Mouse (Mus musculus): Measurements from ENCODE around the gene Tbc1d2. TPM values are rescaled to one million over a fixed set of nuclear protein-coding genes. Genes with fewer than 3 reads are reported as not detected.
"Not testable (repeated sequence)": the region's sequence is repeated elsewhere in the genome, so short reads cannot be mapped to it uniquely, and the experiment has no call there.

Tbc1d2 gene
- total and polyA plus RNA-seq, 2 experiments: 0.55 to 0.94 TPM

DNA sequence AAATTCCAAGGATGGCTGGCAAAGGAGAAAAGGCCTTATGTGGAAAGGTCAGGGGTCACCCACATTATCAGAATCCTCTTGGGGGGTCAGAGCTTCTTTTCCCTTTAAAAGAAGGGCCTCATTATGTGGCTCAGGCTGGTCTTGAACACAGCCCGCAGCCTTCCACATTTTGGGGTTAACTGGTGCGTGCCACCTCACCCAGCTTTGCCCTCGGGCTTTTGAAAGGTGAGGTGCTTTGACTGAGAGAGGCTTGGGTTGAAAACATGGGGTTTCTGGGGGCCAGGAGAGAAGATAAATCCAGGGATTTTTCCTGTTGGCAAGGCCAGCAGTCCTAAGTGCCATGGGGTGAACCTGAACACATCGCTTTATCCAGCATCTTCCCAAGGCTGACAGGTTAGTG is 63.5 kb downstream of the Tbc1d2 start:
- H3K27ac ChIP-seq (replicated peaks; ENCODE audit: insufficient read depth, low read depth, low read length): no peak overlapping the region
- no peak for TF ChIP-seq CTCF (IDR thresholded peaks at IDR 0.05; ENCODE audit: low read depth, low read length)
- TF ChIP-seq POLR2A (IDR thresholded peaks at IDR 0.05; ENCODE audit: extremely low read depth, insufficient read depth, low read length): no peak
- H3K36me3 ChIP-seq (ENCODE audit: control insufficient read depth, insufficient read depth, low read length): no peaks in the 10 kb centered on the region
- H3K79me2 ChIP-seq (ENCODE audit: control insufficient read depth, insufficient read depth, low read length): no peaks in the 10 kb centered on the region
- no peak overlapping the region for H3K4me3 ChIP-seq (ENCODE audit: insufficient read depth, low read depth, low read length)
- WGBS: 84% methylated on average over 4 of the region's 4 CpGs
- DNase-seq (ENCODE audit: extremely low read depth, low read depth, low spot score): no peak
- no peak overlapping the region for H3K9ac ChIP-seq (ENCODE audit: low read depth, low read length)
- no peaks in the 10 kb centered on the region for H3K27me3 ChIP-seq (ENCODE audit: control insufficient read depth, insufficient read depth, low read length)
- no peaks in the 10 kb centered on the region for H3K4me1 ChIP-seq (ENCODE audit: control insufficient read depth, insufficient read depth, low read length)

DNA sequence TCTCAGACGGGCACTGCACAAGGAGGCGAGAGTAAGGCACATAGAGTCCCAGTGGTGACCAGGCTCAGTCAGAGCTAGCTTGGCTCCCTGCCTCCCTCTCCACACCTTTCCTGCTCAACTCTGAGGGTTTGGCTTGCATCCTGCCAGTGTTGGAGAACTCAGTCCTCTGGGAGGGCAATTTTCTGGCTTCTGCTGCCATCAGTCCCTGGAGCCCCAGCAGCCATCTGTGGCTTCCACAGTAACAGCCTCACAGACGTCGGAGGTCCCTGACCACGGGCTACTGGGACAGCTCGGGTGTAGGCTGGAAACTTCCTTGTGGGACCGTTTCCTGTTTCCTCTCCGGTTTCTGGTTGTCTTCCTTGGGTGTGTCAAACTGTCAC is 64.2 kb downstream of the Tbc1d2 start:
- H3K4me3 ChIP-seq (ENCODE audit: insufficient read depth, low read depth, low read length): no peak overlapping the region
- no peak for TF ChIP-seq CTCF (IDR thresholded peaks at IDR 0.05; ENCODE audit: low read depth, low read length)
- TF ChIP-seq POLR2A (IDR thresholded peaks at IDR 0.05; ENCODE audit: extremely low read depth, insufficient read depth, low read length): no peak
- no peak overlapping the region for H3K27ac ChIP-seq (replicated peaks; ENCODE audit: insufficient read depth, low read depth, low read length)
- DNase-seq (ENCODE audit: extremely low read depth, low read depth, low spot score): no peak
- H3K36me3 ChIP-seq (ENCODE audit: control insufficient read depth, insufficient read depth, low read length): no peaks in the 10 kb centered on the region
- H3K9ac ChIP-seq (ENCODE audit: low read depth, low read length): no peak overlapping the region
- no peaks in the 10 kb centered on the region for H3K4me1 ChIP-seq (ENCODE audit: control insufficient read depth, insufficient read depth, low read length)
- H3K79me2 ChIP-seq (ENCODE audit: control insufficient read depth, insufficient read depth, low read length): no peaks in the 10 kb centered on the region
- no peaks in the 10 kb centered on the region for H3K27me3 ChIP-seq (ENCODE audit: control insufficient read depth, insufficient read depth, low read length)
- WGBS: 72% methylated on average over 8 of the region's 8 CpGs

GRCm38 (mm10) chr4:46585041-46585810 is 64.8 kb downstream of the Tbc1d2 start:
- Histone ChIP-seq H3K36me3 (ENCODE audit: control insufficient read depth, insufficient read depth, low read length) (no peaks in the 10 kb centered on the region), H3K4me3 (ENCODE audit: insufficient read depth, low read depth, low read length) (no peak overlapping the region), H3K79me2 (ENCODE audit: control insufficient read depth, insufficient read depth, low read length) (no peaks in the 10 kb centered on the region), H3K4me1 (ENCODE audit: control insufficient read depth, insufficient read depth, low read length) (no peaks in the 10 kb centered on the region), H3K27me3 (ENCODE audit: control insufficient read depth, insufficient read depth, low read length) (no peaks in the 10 kb centered on the region), H3K9ac (ENCODE audit: low read depth, low read length) (no peak overlapping the region), H3K27ac (replicated peaks; ENCODE audit: insufficient read depth, low read depth, low read length) (no peak overlapping the region)
- 66% methylated on average over 13 of the region's 13 CpGs for WGBS
- TF ChIP-seq POLR2A (IDR thresholded peaks at IDR 0.05; ENCODE audit: extremely low read depth, insufficient read depth, low read length): no peak
- no peak for TF ChIP-seq CTCF (IDR thresholded peaks at IDR 0.05; ENCODE audit: low read depth, low read length)
- DNase-seq (ENCODE audit: extremely low read depth, low read depth, low spot score): no peak

DNA sequence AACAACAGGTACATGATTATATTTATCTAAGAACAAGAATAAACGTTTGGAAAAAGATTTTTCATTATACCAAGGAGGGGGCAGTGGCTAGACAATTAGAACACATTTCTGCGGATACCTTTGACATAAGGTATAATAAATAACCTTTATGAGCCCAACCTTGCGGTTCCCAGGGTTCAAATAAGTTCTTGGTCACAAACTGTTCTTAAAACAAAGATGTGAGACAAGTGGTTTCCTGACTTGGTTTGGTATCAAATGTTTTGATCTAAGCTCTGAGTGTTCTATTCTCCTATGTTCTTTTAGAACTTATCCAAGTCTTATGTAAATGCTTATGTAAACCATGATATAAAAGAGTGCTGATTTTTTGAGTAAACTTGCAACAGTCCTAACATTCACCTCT is 65.5 kb downstream of the Tbc1d2 start:
- H3K27ac ChIP-seq (replicated peaks; ENCODE audit: insufficient read depth, low read depth, low read length); H3K4me3 ChIP-seq (ENCODE audit: insufficient read depth, low read depth, low read length); H3K27me3 ChIP-seq (ENCODE audit: control insufficient read depth, insufficient read depth, low read length); DNase-seq (ENCODE audit: extremely low read depth, low read depth, low spot score); H3K36me3 ChIP-seq (ENCODE audit: control insufficient read depth, insufficient read depth, low read length); H3K79me2 ChIP-seq (ENCODE audit: control insufficient read depth, insufficient read depth, low read length); H3K9ac ChIP-seq (ENCODE audit: low read depth, low read length); H3K4me1 ChIP-seq (ENCODE audit: control insufficient read depth, insufficient read depth, low read length): not testable (repeated sequence)
- WGBS: 72% methylated on average over 3 of the region's 3 CpGs

GRCm38 (mm10) chr4:46584084-46584483 is 65.9 kb downstream of the Tbc1d2 start:
- not testable (repeated sequence) for H3K27ac ChIP-seq (replicated peaks; ENCODE audit: insufficient read depth, low read depth, low read length); DNase-seq (ENCODE audit: extremely low read depth, low read depth, low spot score); H3K79me2 ChIP-seq (ENCODE audit: control insufficient read depth, insufficient read depth, low read length); H3K4me1 ChIP-seq (ENCODE audit: control insufficient read depth, insufficient read depth, low read length); H3K4me3 ChIP-seq (ENCODE audit: insufficient read depth, low read depth, low read length); H3K9ac ChIP-seq (ENCODE audit: low read depth, low read length); H3K27me3 ChIP-seq (ENCODE audit: control insufficient read depth, insufficient read depth, low read length); H3K36me3 ChIP-seq (ENCODE audit: control insufficient read depth, insufficient read depth, low read length)
- 80% methylated on average over 2 of the region's 6 CpGs for WGBS

DNA sequence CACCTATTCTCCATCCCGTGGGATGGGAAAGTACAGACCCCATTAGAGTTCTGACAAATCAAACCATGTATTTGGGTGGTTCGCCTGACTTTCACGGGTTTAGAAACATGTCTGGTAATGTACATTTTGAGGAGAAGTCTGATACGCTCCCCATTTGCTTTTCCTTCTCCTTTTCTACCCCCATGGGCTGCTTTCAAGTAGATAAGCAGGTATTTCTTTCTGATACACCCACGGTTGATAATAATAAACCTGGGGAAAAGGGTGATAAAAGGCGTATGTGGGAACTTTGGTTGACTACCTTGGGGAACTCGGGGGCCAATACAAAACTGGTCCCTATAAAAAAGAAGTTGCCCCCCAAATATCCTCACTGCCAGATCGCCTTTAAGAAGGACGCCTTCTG is 68.0 kb downstream of the Tbc1d2 start:
- not testable (repeated sequence) for H3K4me1 ChIP-seq (ENCODE audit: control insufficient read depth, insufficient read depth, low read length); H3K9ac ChIP-seq (ENCODE audit: low read depth, low read length); DNase-seq (ENCODE audit: extremely low read depth, low read depth, low spot score); H3K79me2 ChIP-seq (ENCODE audit: control insufficient read depth, insufficient read depth, low read length); H3K27ac ChIP-seq (replicated peaks; ENCODE audit: insufficient read depth, low read depth, low read length); H3K27me3 ChIP-seq (ENCODE audit: control insufficient read depth, insufficient read depth, low read length); H3K36me3 ChIP-seq (ENCODE audit: control insufficient read depth, insufficient read depth, low read length); H3K4me3 ChIP-seq (ENCODE audit: insufficient read depth, low read depth, low read length)
- 84% methylated on average over 9 of the region's 9 CpGs for WGBS

- not testable (repeated sequence) for H3K27ac ChIP-seq (replicated peaks; ENCODE audit: insufficient read depth, low read depth, low read length); H3K9ac ChIP-seq (ENCODE audit: low read depth, low read length); H3K36me3 ChIP-seq (ENCODE audit: control insufficient read depth, insufficient read depth, low read length); DNase-seq (ENCODE audit: extremely low read depth, low read depth, low spot score); H3K27me3 ChIP-seq (ENCODE audit: control insufficient read depth, insufficient read depth, low read length); H3K4me3 ChIP-seq (ENCODE audit: insufficient read depth, low read depth, low read length); H3K79me2 ChIP-seq (ENCODE audit: control insufficient read depth, insufficient read depth, low read length); H3K4me1 ChIP-seq (ENCODE audit: control insufficient read depth, insufficient read depth, low read length)
- 93% methylated on average over 22 of the region's 22 CpGs for WGBS
These were observed 68.4 kb downstream of the Tbc1d2 start for GRCm38 (mm10) chr4:46581577-46581976.

GRCm38 (mm10) chr4:46580799-46581243 is 69.2 kb downstream of the Tbc1d2 start:
- 88% methylated on average over 15 of the region's 15 CpGs for WGBS
- H3K36me3 ChIP-seq (ENCODE audit: control insufficient read depth, insufficient read depth, low read length); H3K79me2 ChIP-seq (ENCODE audit: control insufficient read depth, insufficient read depth, low read length); H3K27me3 ChIP-seq (ENCODE audit: control insufficient read depth, insufficient read depth, low read length); H3K9ac ChIP-seq (ENCODE audit: low read depth, low read length); H3K4me1 ChIP-seq (ENCODE audit: control insufficient read depth, insufficient read depth, low read length); DNase-seq (ENCODE audit: extremely low read depth, low read depth, low spot score); H3K27ac ChIP-seq (replicated peaks; ENCODE audit: insufficient read depth, low read depth, low read length); H3K4me3 ChIP-seq (ENCODE audit: insufficient read depth, low read depth, low read length): not testable (repeated sequence)

- not testable (repeated sequence) for H3K27ac ChIP-seq (replicated peaks; ENCODE audit: insufficient read depth, low read depth, low read length)
These were observed 71.1 kb downstream of the Tbc1d2 start for GRCm38 (mm10) chr4:46578796-46579346.

More at GRCm38 (mm10) chr4:46578796-46579346, 71.1 kb downstream of the Tbc1d2 start:
- H3K4me1 ChIP-seq (ENCODE audit: control insufficient read depth, insufficient read depth, low read length); H3K4me3 ChIP-seq (ENCODE audit: insufficient read depth, low read depth, low read length); H3K27me3 ChIP-seq (ENCODE audit: control insufficient read depth, insufficient read depth, low read length); H3K9ac ChIP-seq (ENCODE audit: low read depth, low read length); H3K36me3 ChIP-seq (ENCODE audit: control insufficient read depth, insufficient read depth, low read length); H3K79me2 ChIP-seq (ENCODE audit: control insufficient read depth, insufficient read depth, low read length); DNase-seq (ENCODE audit: extremely low read depth, low read depth, low spot score): not testable (repeated sequence)
- 90% methylated on average over 8 of the region's 8 CpGs for WGBS

Data from liver, adult 2 months (tissue).